Mouse (Mus musculus) B cell, adult 2 months (primary cell): Measurements from ENCODE around the gene Wnt9a.

Experiments used
- DNase-seq, 2 experiments: peaks; one replicate each; pipeline ENCODE4 v3.0.0; 2022

Gene Wnt9a

GRCm38 (mm10) chr11:59305008-59305820 is 1.5 kb upstream of the Wnt9a start:
- DNase-seq = no peak

- DNase-seq = no peak
These were observed 910 bp upstream of the Wnt9a start for GRCm38 (mm10) chr11:59305821-59306215.

- DNase-seq = peak; percentile 28 to 35
These were observed 865 bp downstream of the Wnt9a start for GRCm38 (mm10) chr11:59307422-59308163.

- DNase-seq = no peak
These were observed 1.4 kb downstream of the Wnt9a start for GRCm38 (mm10) chr11:59308164-59308542.

- DNase-seq = no peak
These were observed 1.9 kb downstream of the Wnt9a start for GRCm38 (mm10) chr11:59308625-59309024.

- DNase-seq = no peak
These were observed 2.5 kb downstream of the Wnt9a start for GRCm38 (mm10) chr11:59309106-59309805.

- no peak for DNase-seq
These were observed 3.2 kb downstream of the Wnt9a start for GRCm38 (mm10) chr11:59309976-59310375.

- no peak for DNase-seq
These were observed 5.3 kb downstream of the Wnt9a start for GRCm38 (mm10) chr11:59312060-59312459.

- no peak for DNase-seq
These were observed 5.8 kb downstream of the Wnt9a start for GRCm38 (mm10) chr11:59312501-59312900.

GRCm38 (mm10) chr11:59313029-59313811 is 6.5 kb downstream of the Wnt9a start:
- no peak for DNase-seq

- DNase-seq = no peak
These were observed 7.2 kb downstream of the Wnt9a start for GRCm38 (mm10) chr11:59313944-59314343.

- no peak for DNase-seq
These were observed 9.8 kb downstream of the Wnt9a start for GRCm38 (mm10) chr11:59316517-59316916.

- DNase-seq = no peak
These were observed 16.3 kb downstream of the Wnt9a start for GRCm38 (mm10) chr11:59322988-59323387.

- no peak for DNase-seq
These were observed 18.0 kb downstream of the Wnt9a start for GRCm38 (mm10) chr11:59324777-59325176.

- no peak for DNase-seq
These were observed 20.9 kb downstream of the Wnt9a start for GRCm38 (mm10) chr11:59327625-59328024.

- no peak for DNase-seq
These were observed 22.9 kb downstream of the Wnt9a start for GRCm38 (mm10) chr11:59329616-59330015.

- peak; percentile 65 to 66 for DNase-seq
These were observed 23.8 kb downstream of the Wnt9a start for GRCm38 (mm10) chr11:59330560-59330959.

- no peak for DNase-seq
These were observed 24.6 kb downstream of the Wnt9a start for GRCm38 (mm10) chr11:59331167-59331869.

- no peak for DNase-seq
These were observed 26.2 kb downstream of the Wnt9a start for GRCm38 (mm10) chr11:59332938-59333337.

GRCm38 (mm10) chr11:59335150-59335549 is 28.4 kb downstream of the Wnt9a start:
- no peak for DNase-seq

- no peak for DNase-seq
These were observed 29.2 kb downstream of the Wnt9a start for GRCm38 (mm10) chr11:59335942-59336341.

GRCm38 (mm10) chr11:59336381-59336780 is 29.7 kb downstream of the Wnt9a start:
- no peak for DNase-seq
